Mouse (Mus musculus) neural tube, embryonic 14.5 days (tissue): ENCODE results near the gene Nampt. TPM values are rescaled to one million over a fixed set of nuclear protein-coding genes. Genes with fewer than 3 reads are reported as not detected.

Experiments used
- ATAC-seq: fragments of 200-750 bp; cut with Nextera tagmentation; 2 replicates; pipeline ENCODE4 v1.8.0; 2017; ENCODE audit warnings: low read depth, mild to moderate bottlenecking, moderate TSS enrichment, moderate library complexity
- H3K27ac ChIP-seq: fragments of 300-500 bp; sonication (generic); 2 replicates; pipeline ENCODE4 v1.5.1; 2014; ENCODE audit warnings: low read depth, mild to moderate bottlenecking, control low read depth, low read length, moderate library complexity, mixed read lengths
- H3K27me3 ChIP-seq: fragments of 300-500 bp; sonication (generic); 2 replicates; pipeline ENCODE4 v1.6.1; 2014; ENCODE audit warnings: low read length; ENCODE audit not compliant: control insufficient read depth, insufficient read depth
- H3K36me3 ChIP-seq: fragments of 300-500 bp; sonication (generic); 2 replicates; pipeline ENCODE4 v1.6.1; 2014; ENCODE audit warnings: low read length, mixed read lengths; ENCODE audit not compliant: control insufficient read depth, insufficient read depth
- H3K4me1 ChIP-seq: fragments of 300-500 bp; sonication (generic); 2 replicates; pipeline ENCODE4 v1.6.1; 2014; ENCODE audit warnings: low read length; ENCODE audit not compliant: control insufficient read depth, insufficient read depth
- H3K4me2 ChIP-seq: fragments of 300-500 bp; sonication (generic); 2 replicates; pipeline ENCODE4 v1.6.1; 2014; ENCODE audit warnings: mild to moderate bottlenecking, low read depth, low read length, control low read depth
- H3K4me3 ChIP-seq: fragments of 300-500 bp; sonication (generic); 2 replicates; pipeline ENCODE4 v1.5.1; 2014; ENCODE audit warnings: low read depth, low read length, control low read depth, mixed read lengths
- H3K9ac ChIP-seq: fragments of 300-500 bp; sonication (generic); replicated peaks from 2 replicates; pipeline ENCODE4 v1.6.1; 2014; ENCODE audit warnings: low read depth, mild to moderate bottlenecking, control low read depth, low read length, mixed read lengths
- H3K9me3 ChIP-seq: fragments of 300-500 bp; sonication (generic); 2 replicates; pipeline ENCODE4 v1.6.1; 2016; ENCODE audit warnings: low read length; ENCODE audit not compliant: control insufficient read depth
- WGBS: fragments of 180-500 bp; shearing (Covaris S2); extraction: QIAGEN DNeasy Blood & Tissue Kit; methylation state at CpG from one replicate; pipeline ENCODE4 v1.1.7; 2014; 5-methylcytosine and 5-hydroxymethylcytosine counted together
- polyA plus RNA-seq: library from polyadenylated mRNA; unstranded; fragments of >200 nt; fragmentation: Nextera tagmentation; extraction: Ambion mirVana; gene quantifications from 2 replicates; pipeline ENCODE4 v1.2.1, GENCODE M21; 2014

The Nampt gene
- polyA plus RNA-seq, 1 experiment from 2014 or later = 32.9 TPM

GRCm38 (mm10) chr12:32856707-32857511 is 37.6 kb downstream of the Nampt start:
- 88% methylated on average over 14 of the region's 14 CpGs for WGBS
- Histone ChIP-seq H3K4me2 (no peak overlapping the region), H3K27ac (no peak overlapping the region), H3K36me3 (no peaks in the 10 kb centered on the region), H3K9ac (no peak overlapping the region), H3K4me1 (no peaks in the 10 kb centered on the region), H3K9me3 (no peaks in the 10 kb centered on the region), H3K27me3 (no peaks in the 10 kb centered on the region), H3K4me3 (no peak overlapping the region)
- no peak for ATAC-seq

DNA sequence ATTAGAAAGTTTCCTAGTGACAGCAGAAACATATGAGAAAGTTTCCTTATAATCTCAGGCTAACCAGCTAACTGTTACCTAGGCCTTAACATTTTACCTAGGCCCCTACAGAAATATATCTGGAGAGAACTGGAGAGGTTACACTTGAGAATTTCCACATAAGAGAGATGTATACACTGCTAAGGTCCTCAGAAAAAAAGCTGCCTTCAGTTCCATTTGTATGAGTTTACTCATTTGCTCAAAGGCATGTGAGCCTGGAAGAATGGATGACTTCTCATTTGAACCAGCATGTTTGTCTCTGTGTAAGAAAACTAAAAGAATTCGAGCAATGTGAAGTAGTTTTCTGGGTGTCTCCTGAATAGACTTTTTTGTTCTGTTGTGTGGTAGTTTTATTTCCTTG is 39.1 kb downstream of the Nampt start:
- Histone ChIP-seq H3K4me1 (no peaks in the 10 kb centered on the region), H3K4me2 (no peak overlapping the region), H3K9me3 (no peaks in the 10 kb centered on the region), H3K36me3 (no peaks in the 10 kb centered on the region), H3K4me3 (no peak overlapping the region), H3K27ac (no peak overlapping the region), H3K27me3 (no peaks in the 10 kb centered on the region), H3K9ac (no peak overlapping the region)
- ATAC-seq = no peak
- 77% methylated on average over 1 of the region's 1 CpGs for whole genome bisulfite sequencing

DNA sequence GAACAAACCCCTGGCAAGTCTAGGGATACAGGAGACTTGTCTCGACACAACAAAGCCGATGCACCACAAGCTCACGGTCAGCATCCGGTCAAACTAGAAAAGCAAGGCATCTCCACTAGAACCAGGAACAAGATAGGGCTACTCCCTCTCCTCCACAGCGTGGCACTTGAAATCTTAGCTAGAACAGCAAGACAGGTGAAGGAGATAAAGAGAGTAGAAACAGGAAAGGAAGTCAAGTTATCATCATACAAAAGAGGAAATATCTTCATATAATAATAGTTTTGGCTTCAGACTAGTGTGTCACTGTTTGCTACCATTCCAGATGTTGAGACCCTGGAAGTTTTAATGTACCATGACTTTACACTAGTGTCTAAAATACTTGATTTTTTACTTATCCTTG is 41.5 kb downstream of the Nampt start:
- H3K27ac ChIP-seq = no peak overlapping the region
- WGBS = 94% methylated on average over 5 of the region's 5 CpGs
- no peaks in the 10 kb centered on the region for H3K27me3 ChIP-seq
- no peak overlapping the region for H3K4me2 ChIP-seq
- H3K36me3 ChIP-seq = no peaks in the 10 kb centered on the region
- no peak for ATAC-seq
- no peak overlapping the region for H3K4me3 ChIP-seq
- H3K9ac ChIP-seq = no peak overlapping the region
- H3K4me1 ChIP-seq = no peaks in the 10 kb centered on the region
- no peaks in the 10 kb centered on the region for H3K9me3 ChIP-seq

- ATAC-seq = no peak
- no peak overlapping the region for H3K9ac ChIP-seq
- H3K27me3 ChIP-seq = no peaks in the 10 kb centered on the region
- H3K9me3 ChIP-seq = no peaks in the 10 kb centered on the region
- H3K4me2 ChIP-seq = no peak overlapping the region
- H3K4me1 ChIP-seq = no peaks in the 10 kb centered on the region
- H3K4me3 ChIP-seq = no peak overlapping the region
- 83% methylated on average over 5 of the region's 5 CpGs for WGBS
- H3K27ac ChIP-seq = no peak overlapping the region
- no peaks in the 10 kb centered on the region for H3K36me3 ChIP-seq
These were observed 51.5 kb downstream of the Nampt start for GRCm38 (mm10) chr12:32870815-32871214.

GRCm38 (mm10) chr12:32877500-32877899 is 58.2 kb downstream of the Nampt start:
- WGBS = 86% methylated on average over 9 of the region's 9 CpGs
- peak overlapping the region; percentile 44; the same call in 1 of the 2 replicates for H3K27ac ChIP-seq
- peak; percentile 28; the same call in 1 of the 2 replicates for ATAC-seq

DNA sequence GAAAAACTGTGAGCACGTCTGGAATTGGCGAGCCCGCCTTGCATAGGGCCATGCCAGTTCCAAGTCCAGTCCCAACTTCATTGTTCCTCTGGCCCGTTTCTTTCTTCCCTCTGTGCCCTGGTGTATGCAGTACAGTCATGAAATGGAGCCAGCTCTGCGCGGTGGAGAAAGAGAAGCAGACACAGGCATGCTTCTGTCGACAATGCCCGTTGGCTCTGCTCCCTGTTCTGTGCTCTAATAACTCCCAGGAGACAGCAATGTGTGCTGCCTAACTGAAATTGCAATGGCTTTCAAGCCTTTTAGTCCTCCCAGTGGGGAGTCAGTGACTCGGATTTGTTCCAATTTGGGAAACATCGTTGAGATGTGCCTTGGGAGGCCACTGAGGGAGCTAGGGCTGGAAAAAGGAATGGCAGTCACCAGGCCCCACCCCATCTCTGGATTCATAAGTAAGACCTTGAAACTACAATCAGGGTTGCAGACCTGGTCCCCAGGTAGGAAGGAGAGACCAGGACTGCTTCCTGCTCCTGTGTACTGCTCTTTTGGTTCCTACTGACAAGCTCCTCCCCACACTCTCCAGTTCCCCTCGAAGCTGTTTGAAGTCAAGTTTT is 58.7 kb downstream of the Nampt start:
- Histone ChIP-seq H3K27ac (peak overlapping the region; percentile 44; the same call in 1 of the 2 replicates), H3K36me3 (no peaks in the 10 kb centered on the region), H3K4me2 (no peak overlapping the region), H3K9ac (no peak overlapping the region), H3K4me3 (no peak overlapping the region), H3K9me3 (no peaks in the 10 kb centered on the region), H3K4me1 (peaks cover 3% of the 10 kb centered on the region; the same call in 1 of the 2 replicates), H3K27me3 (no peaks in the 10 kb centered on the region)
- WGBS = 52% methylated on average over 11 of the region's 11 CpGs
- ATAC-seq = peak; percentile 89

More at GRCm38 (mm10) chr12:32877500-32877899, 58.2 kb downstream of the Nampt start:
- no peak overlapping the region for H3K4me3 ChIP-seq
- no peaks in the 10 kb centered on the region for H3K27me3 ChIP-seq
- no peaks in the 10 kb centered on the region for H3K9me3 ChIP-seq
- H3K4me2 ChIP-seq = no peak overlapping the region
- H3K36me3 ChIP-seq = no peaks in the 10 kb centered on the region
- H3K9ac ChIP-seq = no peak overlapping the region
- peaks cover 3% of the 10 kb centered on the region; the same call in 1 of the 2 replicates for H3K4me1 ChIP-seq

GRCm38 (mm10) chr12:32879371-32879770 is 60.0 kb downstream of the Nampt start:
- Histone ChIP-seq H3K9ac (no peak overlapping the region), H3K4me3 (no peak overlapping the region), H3K27ac (no peak overlapping the region), H3K4me2 (no peak overlapping the region), H3K4me1 (peaks cover 3% of the 10 kb centered on the region; the same call in 1 of the 2 replicates), H3K27me3 (no peaks in the 10 kb centered on the region), H3K9me3 (no peaks in the 10 kb centered on the region), H3K36me3 (no peaks in the 10 kb centered on the region)
- WGBS = 91% methylated on average over 3 of the region's 3 CpGs
- no peak for ATAC-seq

GRCm38 (mm10) chr12:32884356-32884755 is 65.0 kb downstream of the Nampt start:
- H3K9ac ChIP-seq = no peak overlapping the region
- no peaks in the 10 kb centered on the region for H3K27me3 ChIP-seq
- no peaks in the 10 kb centered on the region for H3K4me1 ChIP-seq
- no peaks in the 10 kb centered on the region for H3K36me3 ChIP-seq
- no peak overlapping the region for H3K27ac ChIP-seq
- H3K4me3 ChIP-seq = no peak overlapping the region
- 78% methylated on average over 9 of the region's 9 CpGs for WGBS
- ATAC-seq = no peak
- H3K4me2 ChIP-seq = no peak overlapping the region
- no peaks in the 10 kb centered on the region for H3K9me3 ChIP-seq

GRCm38 (mm10) chr12:32885041-32885440 is 65.7 kb downstream of the Nampt start:
- Histone ChIP-seq H3K9ac (no peak overlapping the region), H3K4me2 (no peak overlapping the region), H3K27ac (no peak overlapping the region), H3K4me1 (no peaks in the 10 kb centered on the region), H3K36me3 (no peaks in the 10 kb centered on the region), H3K4me3 (no peak overlapping the region), H3K27me3 (no peaks in the 10 kb centered on the region), H3K9me3 (no peaks in the 10 kb centered on the region)
- no peak for ATAC-seq
- 81% methylated on average over 2 of the region's 2 CpGs for WGBS
